Mouse (Mus musculus) layer of hippocampus, adult 9-11 months (tissue): ENCODE data around the gene Plekhg6.

Source experiments
- DNase-seq: peaks from one replicate; pipeline ENCODE4 v3.0.0; 2022

The Plekhg6 gene

GRCm38 (mm10) chr6:125321114-125321855 is 59.3 kb downstream of the Plekhg6 start:
- DNase-seq = no peak

- no peak for DNase-seq
Observed at GRCm38 (mm10) chr6:125320323-125320722, 60.3 kb downstream of the Plekhg6 start, which contains the start of gene Scnn1a. Scnn1a (plus strand) TSS chr6:125320659.

GRCm38 (mm10) chr6:125319919-125320296 is 60.7 kb downstream of the Plekhg6 start:
- DNase-seq = no peak

GRCm38 (mm10) chr6:125318981-125319918 is 61.3 kb downstream of the Plekhg6 start:
- DNase-seq = no peak

- no peak for DNase-seq
Observed at GRCm38 (mm10) chr6:125317077-125317476, 63.5 kb downstream of the Plekhg6 start.

GRCm38 (mm10) chr6:125314746-125315145 is 65.8 kb downstream of the Plekhg6 start:
- no peak for DNase-seq

GRCm38 (mm10) chr6:125314231-125314563 is 66.4 kb downstream of the Plekhg6 start:
- no peak for DNase-seq

- peak; percentile 67 for DNase-seq
Observed at GRCm38 (mm10) chr6:125313546-125314230, 66.9 kb downstream of the Plekhg6 start, which contains the start of gene Ltbr. Ltbr (minus strand) TSS chr6:125313885.
